Mouse (Mus musculus) layer of hippocampus, adult 8-10 months (tissue): ENCODE results near the gene Palmd. TPM values are rescaled to one million over a fixed set of nuclear protein-coding genes. Genes with fewer than 3 reads are reported as not detected.

Experiments
- DNase-seq, 2 experiments: peaks; one replicate each; pipeline ENCODE4 v3.0.0; 2022; ENCODE audit warnings: low spot score in 2 of 2
- total RNA-seq, 4 experiments: library from RNA; stranded (reverse); gene quantifications; 2 replicates each; pipeline ENCODE4 v1.2.4; 2022

Gene Palmd
- total RNA-seq, 4 experiments from 2014 or later: 23.0 to 27.6 (median 26.1) TPM

GRCm38 (mm10) chr3:116960414-116960813 is 8.4 kb downstream of the Palmd start:
- DNase-seq: no peak

- DNase-seq: no peak
Observed at GRCm38 (mm10) chr3:116955061-116955460, 13.7 kb downstream of the Palmd start.

GRCm38 (mm10) chr3:116953366-116953765 is 15.4 kb downstream of the Palmd start:
- no peak for DNase-seq

- no peak for DNase-seq
Observed at GRCm38 (mm10) chr3:116952242-116952899, 16.4 kb downstream of the Palmd start.

- no peak for DNase-seq
Observed at GRCm38 (mm10) chr3:116951489-116951888, 17.3 kb downstream of the Palmd start.

GRCm38 (mm10) chr3:116950665-116951115 is 18.1 kb downstream of the Palmd start:
- DNase-seq: no peak

GRCm38 (mm10) chr3:116946476-116946875 is 22.3 kb downstream of the Palmd start:
- no peak for DNase-seq

- DNase-seq: peak; percentile 23 to 25
Observed at GRCm38 (mm10) chr3:116943422-116943821, 25.4 kb downstream of the Palmd start.

- DNase-seq: no peak
Observed at GRCm38 (mm10) chr3:116942751-116943150, 26.0 kb downstream of the Palmd start.

- DNase-seq: no peak
Observed at GRCm38 (mm10) chr3:116941559-116942117, 27.1 kb downstream of the Palmd start.

- DNase-seq: peak; percentile 20 to 49
Observed at GRCm38 (mm10) chr3:116940804-116941558, 27.8 kb downstream of the Palmd start.

GRCm38 (mm10) chr3:116936934-116937691 is 31.7 kb downstream of the Palmd start:
- no peak for DNase-seq

- DNase-seq: no peak
Observed at GRCm38 (mm10) chr3:116933158-116933557, 35.6 kb downstream of the Palmd start.

GRCm38 (mm10) chr3:116928994-116929393 is 39.8 kb downstream of the Palmd start:
- DNase-seq: no peak

- DNase-seq: no peak
Observed at GRCm38 (mm10) chr3:116923042-116923441, 45.7 kb downstream of the Palmd start.

GRCm38 (mm10) chr3:116921535-116921934 is 47.3 kb downstream of the Palmd start:
- DNase-seq: no peak

GRCm38 (mm10) chr3:116917016-116917415 is 51.8 kb downstream of the Palmd start:
- no peak for DNase-seq

GRCm38 (mm10) chr3:116914931-116915330 is 53.9 kb downstream of the Palmd start:
- DNase-seq: no peak

- no peak for DNase-seq
Observed at GRCm38 (mm10) chr3:116914374-116914773, 54.4 kb downstream of the Palmd start.

- no peak for DNase-seq
Observed at GRCm38 (mm10) chr3:116906596-116906995, 62.2 kb downstream of the Palmd start.

GRCm38 (mm10) chr3:116905898-116906297 is 62.9 kb downstream of the Palmd start:
- peak; percentile 61 to 71 for DNase-seq

- DNase-seq: peak; percentile 81 to 89
Observed at GRCm38 (mm10) chr3:116904158-116904557, 64.6 kb downstream of the Palmd start.
